Mouse (Mus musculus) neural tube, embryonic 11.5 days (tissue): ENCODE data around the gene Smdt1. TPM values are rescaled to one million over a fixed set of nuclear protein-coding genes. Genes with fewer than 3 reads are reported as not detected.

ENCODE experiments used
- ATAC-seq: fragments of 200-750 bp; cut with Nextera tagmentation; 2 replicates; pipeline ENCODE4 v1.8.0; 2017; ENCODE audit warnings: moderate number of reproducible peaks, mild to moderate bottlenecking, moderate TSS enrichment, moderate library complexity; ENCODE audit not compliant: insufficient read depth, low FRiP score, low TSS enrichment
- DNase-seq: peaks from one replicate; pipeline ENCODE4 v3.0.0-alpha.2; 2015; ENCODE audit warnings: low spot score
- H3K27ac ChIP-seq: fragments of 300-500 bp; sonication (generic); 2 replicates; pipeline ENCODE4 v1.5.1; 2014; ENCODE audit warnings: low read depth, mild to moderate bottlenecking, low read length
- H3K27me3 ChIP-seq: fragments of 300-500 bp; sonication (generic); 2 replicates; pipeline ENCODE4 v1.6.1; 2014; ENCODE audit warnings: mild to moderate bottlenecking, low read length, mixed read lengths; ENCODE audit not compliant: control insufficient read depth, insufficient read depth
- H3K36me3 ChIP-seq: fragments of 300-500 bp; sonication (generic); 2 replicates; pipeline ENCODE4 v1.6.1; 2014; ENCODE audit warnings: mild to moderate bottlenecking, low read length, moderate library complexity, mixed read lengths; ENCODE audit not compliant: control insufficient read depth, insufficient read depth
- H3K4me1 ChIP-seq: fragments of 300-500 bp; sonication (generic); 2 replicates; pipeline ENCODE4 v1.6.1; 2014; ENCODE audit warnings: low read length, mixed read lengths; ENCODE audit not compliant: control insufficient read depth, insufficient read depth
- H3K4me2 ChIP-seq: fragments of 300-500 bp; sonication (generic); 2 replicates; pipeline ENCODE4 v1.6.1; 2014; ENCODE audit warnings: low read depth, mild to moderate bottlenecking, moderate library complexity
- H3K4me3 ChIP-seq: fragments of 300-500 bp; sonication (generic); 2 replicates; pipeline ENCODE4 v1.5.1; 2014; ENCODE audit warnings: low read depth, low read length
- H3K9ac ChIP-seq: fragments of 300-500 bp; sonication (generic); 2 replicates; pipeline ENCODE4 v1.6.1; 2014; ENCODE audit warnings: mild to moderate bottlenecking, low read length
- H3K9me3 ChIP-seq: fragments of 300-500 bp; sonication (generic); 2 replicates; pipeline ENCODE4 v1.6.1; 2016; ENCODE audit warnings: low read length; ENCODE audit not compliant: control insufficient read depth
- WGBS: fragments of 180-500 bp; shearing (Covaris S2); extraction: QIAGEN DNeasy Blood & Tissue Kit; methylation state at CpG from one replicate; pipeline ENCODE4 v1.1.7; 2014; 5-methylcytosine and 5-hydroxymethylcytosine counted together
- polyA plus RNA-seq: library from polyadenylated mRNA; unstranded; fragments of >200 nt; fragmentation: Nextera tagmentation; extraction: Ambion mirVana; gene quantifications from 2 replicates; pipeline ENCODE4 v1.2.1, GENCODE M21; 2014

The Smdt1 gene
- polyA plus RNA-seq, 1 experiment from 2014 or later = 267 TPM

- Histone ChIP-seq H3K4me1 (no peaks in the 10 kb centered on the region), H3K27ac (no peak overlapping the region), H3K4me3 (no peak overlapping the region), H3K4me2 (no peak overlapping the region), H3K27me3 (no peaks in the 10 kb centered on the region), H3K9me3 (no peaks in the 10 kb centered on the region), H3K36me3 (no peaks in the 10 kb centered on the region), H3K9ac (no peak overlapping the region)
- WGBS = 85% methylated on average over 1 of the region's 1 CpGs
- no peak for DNase-seq
- ATAC-seq = no peak
Observed at GRCm38 (mm10) chr15:82368851-82369250, 30.1 kb downstream of the Smdt1 start.

- Histone ChIP-seq H3K4me1 (no peaks in the 10 kb centered on the region), H3K4me3 (no peak overlapping the region), H3K27ac (no peak overlapping the region), H3K9ac (no peak overlapping the region), H3K36me3 (no peaks in the 10 kb centered on the region), H3K27me3 (no peaks in the 10 kb centered on the region), H3K4me2 (no peak overlapping the region), H3K9me3 (no peaks in the 10 kb centered on the region)
- WGBS = 91% methylated on average over 6 of the region's 6 CpGs
- no peak for DNase-seq
- no peak for ATAC-seq
Observed at GRCm38 (mm10) chr15:82372446-82372845, 33.7 kb downstream of the Smdt1 start.

GRCm38 (mm10) chr15:82372991-82373390 lies 34.2 kb downstream of the Smdt1 start:
- no peak overlapping the region for H3K4me2 ChIP-seq
- ATAC-seq (no peak), DNase-seq (no peak)
- no peaks in the 10 kb centered on the region for H3K9me3 ChIP-seq
- no peak overlapping the region for H3K27ac ChIP-seq
- WGBS = 90% methylated on average over 5 of the region's 5 CpGs
- no peaks in the 10 kb centered on the region for H3K36me3 ChIP-seq
- no peaks in the 10 kb centered on the region for H3K4me1 ChIP-seq
- H3K27me3 ChIP-seq = no peaks in the 10 kb centered on the region
- no peak overlapping the region for H3K4me3 ChIP-seq
- no peak overlapping the region for H3K9ac ChIP-seq

- no peak for DNase-seq
- H3K36me3 ChIP-seq = no peaks in the 10 kb centered on the region
- ATAC-seq = no peak
- no peaks in the 10 kb centered on the region for H3K4me1 ChIP-seq
- no peak overlapping the region for H3K4me3 ChIP-seq
- no peak overlapping the region for H3K9ac ChIP-seq
- WGBS = 84% methylated on average over 5 of the region's 5 CpGs
- no peaks in the 10 kb centered on the region for H3K9me3 ChIP-seq
- no peaks in the 10 kb centered on the region for H3K27me3 ChIP-seq
- no peak overlapping the region for H3K27ac ChIP-seq
- H3K4me2 ChIP-seq = no peak overlapping the region
Observed at GRCm38 (mm10) chr15:82374437-82374836, 35.7 kb downstream of the Smdt1 start.

- Histone ChIP-seq H3K9ac (no peak overlapping the region), H3K4me3 (no peak overlapping the region), H3K27me3 (no peaks in the 10 kb centered on the region), H3K4me2 (no peak overlapping the region), H3K9me3 (no peaks in the 10 kb centered on the region), H3K4me1 (0 out of 2 replicates have a peak, but pooled peaks cover 5% of the 10 kb centered on the region), H3K27ac (no peak overlapping the region), H3K36me3 (no peaks in the 10 kb centered on the region)
- 88% methylated on average over 9 of the region's 9 CpGs for WGBS
- ATAC-seq (no peak), DNase-seq (no peak)
Observed at GRCm38 (mm10) chr15:82375855-82376254, 37.1 kb downstream of the Smdt1 start.

DNA sequence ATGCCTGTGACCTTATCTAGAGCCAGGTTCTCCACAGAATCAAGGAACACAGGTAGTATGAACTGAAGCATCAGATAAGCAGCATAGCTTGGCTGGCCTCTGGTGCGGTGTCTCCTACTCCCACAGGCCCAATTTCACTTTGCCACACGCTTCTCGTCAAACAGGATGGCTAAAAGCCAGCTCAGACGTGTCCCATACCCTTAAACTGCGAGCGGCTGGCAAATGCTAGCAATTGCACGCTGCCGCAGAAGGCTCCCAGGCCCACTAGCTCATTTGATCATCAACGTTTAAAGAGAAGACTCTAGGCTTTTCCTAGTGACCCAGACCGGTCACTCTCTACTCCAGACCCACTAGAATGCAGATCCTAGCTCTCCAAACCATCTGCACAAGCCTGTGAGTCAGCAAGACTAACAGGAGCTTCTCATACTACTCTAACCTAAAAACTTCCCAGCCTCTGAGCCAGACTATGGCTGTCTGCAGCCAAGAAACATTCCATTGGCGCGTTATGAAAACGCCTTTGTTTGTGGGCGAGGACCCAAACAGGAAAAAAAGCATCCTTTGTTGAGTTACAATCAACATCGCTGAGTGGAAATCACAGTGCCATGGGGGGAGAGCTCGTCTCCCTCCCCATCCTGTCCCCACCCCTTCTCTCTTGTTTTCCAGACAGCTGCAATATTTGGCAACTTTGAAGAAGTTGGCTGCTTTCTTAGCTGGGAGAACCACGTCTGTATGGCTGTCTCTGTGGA lies 37.8 kb downstream of the Smdt1 start:
- DNase-seq (no peak), ATAC-seq (no peak)
- Histone ChIP-seq H3K27me3 (no peaks in the 10 kb centered on the region), H3K27ac (no peak overlapping the region), H3K9me3 (no peaks in the 10 kb centered on the region), H3K9ac (no peak overlapping the region), H3K4me3 (no peak overlapping the region), H3K36me3 (no peaks in the 10 kb centered on the region), H3K4me1 (0 out of 2 replicates have a peak, but pooled peaks cover 5% of the 10 kb centered on the region), H3K4me2 (no peak overlapping the region)
- WGBS = 75% methylated on average over 17 of the region's 17 CpGs

- no peak overlapping the region for H3K9ac ChIP-seq
- no peak for DNase-seq
- H3K27me3 ChIP-seq = no peaks in the 10 kb centered on the region
- H3K4me2 ChIP-seq = no peak overlapping the region
- H3K4me1 ChIP-seq = 0 out of 2 replicates have a peak, but pooled peaks cover 5% of the 10 kb centered on the region
- no peaks in the 10 kb centered on the region for H3K9me3 ChIP-seq
- 81% methylated on average over 5 of the region's 5 CpGs for WGBS
- H3K36me3 ChIP-seq = no peaks in the 10 kb centered on the region
- no peak for ATAC-seq
- no peak overlapping the region for H3K27ac ChIP-seq
- H3K4me3 ChIP-seq = no peak overlapping the region
Observed at GRCm38 (mm10) chr15:82377701-82378100, 38.9 kb downstream of the Smdt1 start.

- H3K9me3 ChIP-seq = no peaks in the 10 kb centered on the region
- 51% methylated on average over 15 of the region's 15 CpGs for WGBS
- H3K27ac ChIP-seq = no peak overlapping the region
- DNase-seq (no peak), ATAC-seq (no peak)
- H3K4me2 ChIP-seq = no peak overlapping the region
- no peaks in the 10 kb centered on the region for H3K27me3 ChIP-seq
- 0 out of 2 replicates have a peak, but pooled peaks cover 5% of the 10 kb centered on the region for H3K4me1 ChIP-seq
- H3K36me3 ChIP-seq = no peaks in the 10 kb centered on the region
- H3K9ac ChIP-seq = no peak overlapping the region
- H3K4me3 ChIP-seq = no peak overlapping the region
Observed at GRCm38 (mm10) chr15:82378261-82379180, 39.8 kb downstream of the Smdt1 start.
